Mouse (Mus musculus) lung, postnatal 0 days (tissue): ENCODE measurements at regions not wholly inside any gene's neighbourhood (a gene's known extent, or its start where the extent isn't known, plus 50 kb on each side); places are given as distances from the start of the nearest gene placed in this dataset.

Experiments used
- ATAC-seq: fragments of 200-750 bp; cut with Nextera tagmentation; 2 replicates; pipeline ENCODE4 v1.8.0; 2017; ENCODE audit warnings: moderate library complexity
- DNase-seq: peaks from one replicate; pipeline ENCODE4 v3.0.0-alpha.2; 2016; ENCODE audit warnings: low spot score
- H3K27ac ChIP-seq: fragments of 300-500 bp; sonication (generic); 2 replicates; pipeline ENCODE4 v1.5.1; 2014; ENCODE audit warnings: antibody characterized with exemption, mild to moderate bottlenecking, low read length, mixed read lengths
- H3K27me3 ChIP-seq: fragments of 300-500 bp; sonication (generic); replicated peaks from 2 replicates; pipeline ENCODE4 v1.6.1; 2014; ENCODE audit warnings: low read length, mixed read lengths; ENCODE audit not compliant: insufficient read depth
- H3K36me3 ChIP-seq: fragments of 300-500 bp; sonication (generic); 2 replicates; pipeline ENCODE4 v1.6.1; 2014; ENCODE audit warnings: low read length, mixed read lengths; ENCODE audit not compliant: insufficient read depth
- H3K4me1 ChIP-seq: fragments of 300-500 bp; sonication (generic); 2 replicates; pipeline ENCODE4 v1.6.1; 2014; ENCODE audit warnings: antibody characterized with exemption, low read depth, low read length, mixed read lengths; ENCODE audit not compliant: insufficient read depth
- H3K4me2 ChIP-seq: fragments of 300-500 bp; sonication (generic); replicated peaks from 2 replicates; pipeline ENCODE4 v1.6.1; 2014; ENCODE audit warnings: low read depth, mild to moderate bottlenecking, low read length, moderate library complexity, mixed read lengths
- H3K4me3 ChIP-seq: fragments of 300-500 bp; sonication (generic); 2 replicates; pipeline ENCODE4 v1.5.1; 2014; ENCODE audit warnings: low read depth, low read length
- H3K9ac ChIP-seq: fragments of 300-500 bp; sonication (generic); replicated peaks from 2 replicates; pipeline ENCODE4 v1.6.1; 2014; ENCODE audit warnings: low read depth, mild to moderate bottlenecking
- H3K9me3 ChIP-seq: fragments of 300-500 bp; sonication (generic); 2 replicates; pipeline ENCODE4 v1.6.1; 2016; ENCODE audit warnings: low read length, mixed read lengths
- CTCF ChIP-seq: IDR thresholded peaks from 2 replicates; pipeline ENCODE4 v1.5.1; 2016; ENCODE audit warnings: antibody characterized with exemption, mild to moderate bottlenecking
- EP300 ChIP-seq: IDR thresholded peaks from 2 replicates; pipeline ENCODE4 v1.6.1; 2016; ENCODE audit warnings: antibody characterized with exemption, mild to moderate bottlenecking, control low read depth
- WGBS: fragments of 180-500 bp; shearing (Covaris S2); extraction: QIAGEN DNeasy Blood & Tissue Kit; methylation state at CpG from one replicate; pipeline ENCODE4 v1.1.7; 2014; 5-methylcytosine and 5-hydroxymethylcytosine counted together

DNA sequence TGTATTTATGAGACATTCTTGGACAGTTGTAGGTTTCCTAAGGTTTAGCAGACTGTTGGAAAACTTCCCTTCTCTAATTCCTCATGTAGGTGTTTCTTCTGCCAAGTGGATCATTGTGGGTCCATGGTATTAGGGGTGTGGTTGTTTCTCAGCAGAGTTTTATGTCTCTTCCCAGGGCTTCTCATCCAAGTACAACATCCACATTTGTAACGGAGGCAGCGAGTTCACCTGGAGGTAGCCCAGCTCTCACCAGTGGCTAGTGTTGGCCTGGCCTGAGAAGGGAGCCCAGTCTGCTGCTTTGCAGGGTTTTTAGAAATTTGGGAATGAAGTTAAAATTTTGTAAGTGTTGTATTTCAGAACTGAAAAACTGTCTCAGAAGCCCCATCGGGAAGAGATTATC lies 122.4 kb downstream of the Wnt5a start:
- TF ChIP-seq EP300, result no peak
- TF ChIP-seq CTCF, result no peak
- Histone ChIP-seq H3K27me3 (no peaks in the 10 kb centered on the region), H3K9ac (no peak overlapping the region), H3K9me3 (no peaks in the 10 kb centered on the region), H3K4me2 (no peak overlapping the region), H3K36me3 (no peaks in the 10 kb centered on the region), H3K4me3 (no peak overlapping the region), H3K4me1 (no peaks in the 10 kb centered on the region), H3K27ac (no peak overlapping the region)
- 94% methylated on average over 3 of the region's 3 CpGs for WGBS
- ATAC-seq (no peak), DNase-seq (no peak)

DNA sequence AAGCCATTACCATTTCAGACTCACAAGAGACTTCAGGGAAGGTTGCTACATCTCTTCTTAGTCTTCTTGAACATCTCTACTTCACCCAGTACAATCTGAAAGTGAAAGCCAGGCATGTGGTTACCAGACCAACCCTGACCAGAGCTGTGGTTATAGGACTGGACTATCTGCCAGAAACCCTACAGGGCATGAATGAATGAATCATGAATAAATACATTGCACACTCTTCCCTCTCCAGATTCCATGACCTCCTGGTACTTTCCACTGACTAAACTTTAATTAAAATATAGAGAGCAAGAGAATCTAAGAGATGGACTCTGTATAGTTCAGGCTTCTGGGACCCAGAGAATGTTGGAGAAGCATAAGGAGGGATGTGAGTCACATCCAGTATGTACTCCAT lies 130.6 kb downstream of the Wnt5a start:
- Histone ChIP-seq H3K9me3 (no peaks in the 10 kb centered on the region), H3K27ac (no peak overlapping the region), H3K27me3 (no peaks in the 10 kb centered on the region), H3K4me2 (no peak overlapping the region), H3K4me3 (no peak overlapping the region), H3K4me1 (no peaks in the 10 kb centered on the region), H3K9ac (no peak overlapping the region), H3K36me3 (no peaks in the 10 kb centered on the region)
- ATAC-seq, result no peak
- TF ChIP-seq CTCF, result no peak
- TF ChIP-seq EP300, result no peak
- no peak for DNase-seq

DNA sequence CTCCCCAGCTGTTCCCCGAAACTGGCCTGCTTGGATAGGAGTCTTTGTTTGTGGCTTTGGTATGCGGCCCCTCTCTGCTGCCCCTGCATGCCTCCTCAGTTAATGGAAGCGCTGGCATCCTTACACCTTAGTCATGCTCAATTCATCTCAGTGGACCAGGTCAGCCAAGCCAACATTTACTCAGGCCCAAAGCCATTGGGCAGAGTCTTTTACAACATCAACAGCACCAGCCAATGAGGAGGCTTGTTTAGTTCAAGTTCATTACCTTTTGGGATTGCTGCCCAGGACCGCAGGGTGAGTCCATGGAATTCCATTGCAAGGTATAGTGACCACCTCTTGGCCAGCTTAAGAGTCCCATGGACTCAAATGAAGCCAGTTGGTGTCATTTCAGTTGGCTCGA lies 134.5 kb downstream of the Wnt5a start:
- H3K9me3 ChIP-seq, result no peaks in the 10 kb centered on the region
- 76% methylated on average over 5 of the region's 5 CpGs for WGBS
- no peak overlapping the region for H3K4me3 ChIP-seq
- H3K4me2 ChIP-seq, result no peak overlapping the region
- no peak for TF ChIP-seq CTCF
- no peak for TF ChIP-seq EP300
- H3K36me3 ChIP-seq, result no peaks in the 10 kb centered on the region
- H3K4me1 ChIP-seq, result no peaks in the 10 kb centered on the region
- H3K9ac ChIP-seq, result no peak overlapping the region
- H3K27ac ChIP-seq, result no peak overlapping the region
- DNase-seq (no peak), ATAC-seq (no peak)
- no peaks in the 10 kb centered on the region for H3K27me3 ChIP-seq

DNA sequence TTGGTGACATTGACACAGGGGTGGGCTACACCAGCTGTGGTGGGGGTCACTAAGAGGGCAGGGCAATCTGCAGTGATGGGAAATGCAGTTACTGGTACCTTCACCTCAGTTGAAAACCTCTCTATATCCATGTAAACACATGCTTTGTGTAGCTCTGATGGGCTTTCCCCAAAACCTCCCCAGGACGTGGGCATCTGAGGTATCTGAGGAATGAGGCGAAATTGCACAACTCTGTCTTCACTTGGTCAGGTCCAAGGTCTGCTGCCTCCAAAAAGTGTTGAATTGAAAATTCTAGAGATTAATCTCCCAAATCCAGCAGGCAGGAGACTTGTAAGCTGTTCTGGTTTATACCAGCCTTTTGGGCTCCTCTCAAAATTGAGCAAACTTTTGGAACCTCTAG lies 141.3 kb downstream of the Wnt5a start:
- WGBS, result 75% methylated on average over 2 of the region's 2 CpGs
- no peak for TF ChIP-seq CTCF
- TF ChIP-seq EP300, result no peak
- Histone ChIP-seq H3K4me2 (no peak overlapping the region), H3K4me3 (no peak overlapping the region), H3K36me3 (no peaks in the 10 kb centered on the region), H3K27me3 (no peaks in the 10 kb centered on the region), H3K9me3 (no peaks in the 10 kb centered on the region), H3K9ac (no peak overlapping the region), H3K27ac (no peak overlapping the region), H3K4me1 (no peaks in the 10 kb centered on the region)
- DNase-seq (no peak), ATAC-seq (no peak)

DNA sequence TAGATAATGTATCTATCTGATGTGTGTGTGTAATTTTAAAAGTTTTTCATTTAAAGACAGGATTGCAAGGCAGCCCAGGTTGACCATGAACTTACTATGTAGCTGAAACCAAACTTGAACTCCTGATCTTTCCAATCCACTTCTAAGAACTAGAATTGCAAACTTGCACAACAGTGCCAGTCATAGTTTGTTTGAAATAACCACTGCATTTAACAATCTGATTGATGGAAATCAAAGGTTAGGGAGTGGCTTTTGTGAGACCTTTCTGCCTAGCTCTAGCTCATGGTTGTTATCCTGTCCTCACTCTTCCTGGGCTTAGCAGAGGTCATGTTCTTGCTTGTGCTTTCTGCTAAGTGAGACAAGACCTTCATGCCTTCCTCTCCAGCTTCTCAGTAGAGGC lies 144.9 kb downstream of the Wnt5a start:
- ATAC-seq, result no peak
- no peak for DNase-seq
- Histone ChIP-seq H3K4me1 (no peaks in the 10 kb centered on the region), H3K27ac (no peak overlapping the region), H3K4me2 (no peak overlapping the region), H3K36me3 (no peaks in the 10 kb centered on the region), H3K9ac (no peak overlapping the region), H3K27me3 (no peaks in the 10 kb centered on the region), H3K9me3 (no peaks in the 10 kb centered on the region), H3K4me3 (no peak overlapping the region)
- TF ChIP-seq CTCF, result no peak
- no peak for TF ChIP-seq EP300

DNA sequence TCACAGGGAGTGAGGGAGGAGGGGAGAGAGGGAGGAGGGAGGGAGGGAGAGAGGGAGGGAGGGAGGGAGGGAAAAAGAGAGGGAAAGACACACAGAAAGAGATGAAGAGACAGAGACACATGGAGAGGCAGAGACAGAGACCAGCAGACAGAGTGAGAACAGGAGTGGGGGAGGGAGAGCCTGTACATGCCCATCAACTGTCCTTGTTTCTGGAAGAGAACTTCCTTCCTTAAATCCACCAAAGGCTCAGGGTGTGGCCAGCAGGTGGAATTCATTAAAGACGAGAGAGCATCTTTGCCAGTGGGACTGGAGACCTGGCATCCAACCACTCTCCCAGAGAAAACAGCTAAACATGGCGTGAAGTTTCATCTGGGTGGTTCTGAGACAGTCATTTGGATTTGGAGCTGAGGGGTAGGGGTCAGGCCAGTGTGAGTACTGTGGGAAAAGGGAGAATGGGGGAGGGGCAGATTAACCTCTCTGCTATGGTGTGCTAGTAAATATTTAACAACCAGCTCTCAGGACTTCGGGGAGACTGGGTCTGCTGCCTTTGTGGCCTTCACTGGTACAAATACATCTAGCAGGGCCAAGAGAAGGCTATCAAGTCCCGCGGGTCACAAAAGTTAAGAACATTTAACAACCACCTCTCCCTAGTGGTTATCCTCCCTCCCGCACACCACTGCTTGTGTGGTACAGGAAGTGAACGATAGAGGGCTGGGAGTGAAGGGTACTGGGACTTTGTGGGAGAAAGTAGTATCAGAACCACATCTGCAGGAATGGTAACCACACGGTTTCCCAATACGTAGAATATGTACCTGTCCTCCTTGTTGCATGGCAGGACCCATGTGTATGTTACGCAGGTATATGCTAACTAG lies 148.7 kb downstream of the Wnt5a start:
- 63% methylated on average over 10 of the region's 10 CpGs for WGBS
- no peak for ATAC-seq
- no peak overlapping the region for H3K4me3 ChIP-seq
- no peak overlapping the region for H3K27ac ChIP-seq
- H3K36me3 ChIP-seq, result no peaks in the 10 kb centered on the region
- H3K4me2 ChIP-seq, result no peak overlapping the region
- no peak overlapping the region for H3K9ac ChIP-seq
- no peaks in the 10 kb centered on the region for H3K9me3 ChIP-seq
- no peak for TF ChIP-seq CTCF
- TF ChIP-seq EP300, result no peak
- DNase-seq, result no peak
- no peaks in the 10 kb centered on the region for H3K4me1 ChIP-seq
- no peaks in the 10 kb centered on the region for H3K27me3 ChIP-seq
